Mouse (Mus musculus): ENCODE measurements around the gene Arhgef40. TPM values are rescaled to one million over a fixed set of nuclear protein-coding genes. Genes with fewer than 3 reads are reported as not detected.
A peak's percentile ranks its signal among the peaks of the same experiment; 100 is the strongest.

Arhgef40 gene
- 45.8 and 65.1 TPM in 2 replicates for polyA plus RNA-seq (2015; fragmentation: Nextera tagmentation; extraction: Ambion mirVana)

GRCm38 (mm10) chr14:51984247-51985231, at the start of gene Arhgef40:
Gene Arhgef40, plus strand, starts transcription at chr14:51984719.
- Histone ChIP-seq H3K9me3 (replicated peaks; ENCODE audit: control insufficient read depth, low read length) (no peaks in the 10 kb centered on the region), H3K27me3 (ENCODE audit: control insufficient read depth, insufficient read depth, low read length) (no peaks in the 10 kb centered on the region), H3K4me2 (ENCODE audit: low read depth, low read length) (peak within 1 kb of the TSS; percentile 90), H3K4me1 (ENCODE audit: control insufficient read depth, insufficient read depth, low read length) (peaks cover 21% of the 10 kb centered on the region), H3K4me3 (ENCODE audit: low read length) (peak within 1 kb of the TSS; percentile 88), H3K9ac (ENCODE audit: low read length) (peak within 1 kb of the TSS; percentile 94), H3K36me3 (ENCODE audit: control insufficient read depth, insufficient read depth) (peaks cover 16% of the 10 kb centered on the region), H3K27ac (ENCODE audit: low read length) (peak within 1 kb of the TSS; percentile 94)
- WGBS: under 1% methylated on average over 72 of the region's 74 CpGs
- peak; percentile 76 for ATAC-seq (replicated peaks; ENCODE audit: extremely low read depth, insufficient read depth, low FRiP score)

DNA sequence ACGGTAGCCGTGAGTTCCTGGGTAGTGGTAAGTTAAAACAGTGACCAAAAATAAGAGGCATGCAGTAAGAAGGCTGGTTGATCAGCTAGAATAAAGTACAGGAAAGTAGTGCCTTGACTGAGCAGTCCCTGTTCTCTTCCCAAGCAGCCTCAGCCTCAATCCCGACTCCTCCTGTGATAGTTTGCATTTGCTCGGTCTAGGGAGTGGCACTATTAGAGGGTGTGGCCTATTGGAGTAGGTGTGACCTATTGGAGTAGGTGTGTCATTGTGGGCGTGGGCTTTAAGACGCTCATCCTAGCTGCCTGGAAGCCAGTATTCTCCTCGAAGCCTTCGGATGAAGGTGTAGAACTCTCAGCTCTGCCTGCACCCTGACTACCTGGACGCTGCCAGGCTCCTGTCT, 45.5 kb upstream of the Arhgef40 start:
- WGBS: 86% methylated on average over 9 of the region's 9 CpGs
- ATAC-seq (replicated peaks; ENCODE audit: extremely low read depth, insufficient read depth, low FRiP score): no peak

GRCm38 (mm10) chr14:51940944-51941560, 43.5 kb upstream of the Arhgef40 start:
- ATAC-seq (replicated peaks; ENCODE audit: extremely low read depth, insufficient read depth, low FRiP score): no peak
- WGBS: 48% methylated on average over 8 of the region's 8 CpGs
- Histone ChIP-seq H3K27ac (ENCODE audit: low read length) (no peak overlapping the region), H3K9ac (ENCODE audit: low read length) (no peak overlapping the region), H3K27me3 (ENCODE audit: control insufficient read depth, insufficient read depth, low read length) (no peaks in the 10 kb centered on the region), H3K4me3 (ENCODE audit: low read length) (no peak overlapping the region), H3K36me3 (ENCODE audit: control insufficient read depth, insufficient read depth) (no peaks in the 10 kb centered on the region), H3K4me1 (ENCODE audit: control insufficient read depth, insufficient read depth, low read length) (peaks cover 4% of the 10 kb centered on the region; the same call in 1 of the 2 replicates), H3K9me3 (replicated peaks; ENCODE audit: control insufficient read depth, low read length) (0 out of 2 replicates have a peak, but pooled peaks cover 3% of the 10 kb centered on the region), H3K4me2 (ENCODE audit: low read depth, low read length) (no peak overlapping the region)

More for the DNA sequence above, 45.5 kb upstream of the Arhgef40 start:
- Histone ChIP-seq H3K4me2 (ENCODE audit: low read depth, low read length) (no peak overlapping the region), H3K27me3 (ENCODE audit: control insufficient read depth, insufficient read depth, low read length) (no peaks in the 10 kb centered on the region), H3K9ac (ENCODE audit: low read length) (no peak overlapping the region), H3K9me3 (replicated peaks; ENCODE audit: control insufficient read depth, low read length) (0 out of 2 replicates have a peak, but pooled peaks cover 3% of the 10 kb centered on the region), H3K27ac (ENCODE audit: low read length) (no peak overlapping the region), H3K36me3 (ENCODE audit: control insufficient read depth, insufficient read depth) (no peaks in the 10 kb centered on the region), H3K4me1 (ENCODE audit: control insufficient read depth, insufficient read depth, low read length) (peaks cover 4% of the 10 kb centered on the region; the same call in 1 of the 2 replicates), H3K4me3 (ENCODE audit: low read length) (no peak overlapping the region)

DNA sequence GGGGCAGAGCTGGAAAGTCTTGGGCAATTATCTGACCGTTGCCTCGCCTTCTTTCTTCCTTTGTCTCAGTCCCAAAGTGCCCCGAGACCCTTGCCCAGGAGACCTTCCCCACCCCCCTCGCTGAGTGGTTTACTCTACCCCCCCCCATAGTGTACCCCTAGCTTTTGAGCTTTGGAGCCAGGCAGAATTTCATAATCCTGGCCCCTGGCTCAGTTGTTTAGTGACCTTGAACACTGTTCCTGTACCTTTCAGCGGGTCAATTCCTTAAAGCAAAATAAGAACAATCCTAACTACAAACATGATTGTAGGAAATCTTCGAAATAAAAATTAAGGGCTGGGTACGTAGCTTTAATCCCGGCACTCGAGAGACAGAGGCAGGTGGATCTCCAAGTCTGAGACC, 42.9 kb upstream of the Arhgef40 start:
- no peaks in the 10 kb centered on the region for H3K36me3 ChIP-seq (ENCODE audit: control insufficient read depth, insufficient read depth)
- ATAC-seq (replicated peaks; ENCODE audit: extremely low read depth, insufficient read depth, low FRiP score): no peak
- no peak overlapping the region for H3K4me3 ChIP-seq (ENCODE audit: low read length)
- peaks cover 4% of the 10 kb centered on the region; the same call in 1 of the 2 replicates for H3K4me1 ChIP-seq (ENCODE audit: control insufficient read depth, insufficient read depth, low read length)
- no peak overlapping the region for H3K27ac ChIP-seq (ENCODE audit: low read length)
- no peak overlapping the region for H3K9ac ChIP-seq (ENCODE audit: low read length)
- H3K27me3 ChIP-seq (ENCODE audit: control insufficient read depth, insufficient read depth, low read length): no peaks in the 10 kb centered on the region
- H3K4me2 ChIP-seq (ENCODE audit: low read depth, low read length): no peak overlapping the region
- H3K9me3 ChIP-seq (replicated peaks; ENCODE audit: control insufficient read depth, low read length): 0 out of 2 replicates have a peak, but pooled peaks cover 3% of the 10 kb centered on the region
- WGBS: 69% methylated on average over 9 of the region's 9 CpGs

DNA sequence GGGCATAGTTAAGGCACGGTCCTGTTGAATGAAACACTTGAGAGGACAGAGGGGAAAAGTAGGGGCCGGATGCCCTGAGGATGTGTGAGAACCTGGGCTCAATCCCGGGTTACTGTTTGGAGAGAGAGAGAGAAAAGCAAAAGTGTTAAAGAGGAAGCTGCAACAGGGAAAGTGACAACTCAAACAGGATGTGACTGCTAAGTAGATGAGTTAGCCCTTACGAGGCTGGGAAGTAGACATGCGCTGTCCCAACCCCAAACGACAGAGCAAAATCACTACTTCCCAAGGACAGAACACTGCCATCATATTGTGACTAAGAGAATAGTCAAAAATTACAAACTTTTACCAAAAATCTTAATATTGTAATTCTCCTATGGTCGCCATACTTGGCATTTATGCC, 42.3 kb upstream of the Arhgef40 start:
- H3K4me3 ChIP-seq (ENCODE audit: low read length): no peak overlapping the region
- ATAC-seq (replicated peaks; ENCODE audit: extremely low read depth, insufficient read depth, low FRiP score): no peak
- peaks cover 4% of the 10 kb centered on the region; the same call in 1 of the 2 replicates for H3K4me1 ChIP-seq (ENCODE audit: control insufficient read depth, insufficient read depth, low read length)
- no peaks in the 10 kb centered on the region for H3K36me3 ChIP-seq (ENCODE audit: control insufficient read depth, insufficient read depth)
- 49% methylated on average over 7 of the region's 7 CpGs for WGBS
- no peak overlapping the region for H3K9ac ChIP-seq (ENCODE audit: low read length)
- no peak overlapping the region for H3K27ac ChIP-seq (ENCODE audit: low read length)
- no peak overlapping the region for H3K4me2 ChIP-seq (ENCODE audit: low read depth, low read length)
- H3K9me3 ChIP-seq (replicated peaks; ENCODE audit: control insufficient read depth, low read length): 0 out of 2 replicates have a peak, but pooled peaks cover 3% of the 10 kb centered on the region
- no peaks in the 10 kb centered on the region for H3K27me3 ChIP-seq (ENCODE audit: control insufficient read depth, insufficient read depth, low read length)

- Histone ChIP-seq H3K27ac (ENCODE audit: low read length) (no peak overlapping the region), H3K9me3 (replicated peaks; ENCODE audit: control insufficient read depth, low read length) (0 out of 2 replicates have a peak, but pooled peaks cover 3% of the 10 kb centered on the region), H3K27me3 (ENCODE audit: control insufficient read depth, insufficient read depth, low read length) (no peaks in the 10 kb centered on the region), H3K9ac (ENCODE audit: low read length) (no peak overlapping the region), H3K4me3 (ENCODE audit: low read length) (no peak overlapping the region), H3K4me2 (ENCODE audit: low read depth, low read length) (no peak overlapping the region), H3K36me3 (ENCODE audit: control insufficient read depth, insufficient read depth) (no peaks in the 10 kb centered on the region), H3K4me1 (ENCODE audit: control insufficient read depth, insufficient read depth, low read length) (peaks cover 4% of the 10 kb centered on the region; the same call in 1 of the 2 replicates)
- 65% methylated on average over 6 of the region's 6 CpGs for WGBS
- no peak for ATAC-seq (replicated peaks; ENCODE audit: extremely low read depth, insufficient read depth, low FRiP score)
Observed at GRCm38 (mm10) chr14:51943336-51943735, 41.2 kb upstream of the Arhgef40 start.

DNA sequence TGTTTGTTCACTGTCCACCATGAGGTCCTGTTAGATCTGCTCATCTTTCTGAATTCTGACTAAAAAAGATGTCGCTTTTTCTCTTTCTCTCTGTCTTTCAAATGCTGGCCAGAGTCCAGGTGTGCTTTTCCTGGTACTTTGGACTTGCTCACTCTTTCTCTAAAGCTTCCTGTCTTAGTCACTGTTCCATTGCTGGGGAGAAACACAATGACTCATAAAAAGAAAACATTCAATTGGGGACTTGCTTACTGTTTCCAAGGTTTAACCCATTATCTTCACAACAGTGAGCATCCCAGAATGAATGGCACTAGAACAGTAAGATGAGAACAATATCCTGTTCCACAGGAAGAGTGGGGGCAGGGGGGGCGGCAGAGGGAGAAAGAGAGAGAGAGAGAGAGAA, 24.2 kb upstream of the Arhgef40 start:
- H3K9ac ChIP-seq (ENCODE audit: low read length): no peak overlapping the region
- ATAC-seq (replicated peaks; ENCODE audit: extremely low read depth, insufficient read depth, low FRiP score): no peak
- no peak overlapping the region for H3K4me2 ChIP-seq (ENCODE audit: low read depth, low read length)
- H3K4me3 ChIP-seq (ENCODE audit: low read length): no peak overlapping the region
- peaks cover 7% of the 10 kb centered on the region; the same call in 1 of the 2 replicates for H3K9me3 ChIP-seq (replicated peaks; ENCODE audit: control insufficient read depth, low read length)
- H3K27ac ChIP-seq (ENCODE audit: low read length): no peak overlapping the region
- 0 out of 2 replicates have a peak, but pooled peaks cover 2% of the 10 kb centered on the region for H3K4me1 ChIP-seq (ENCODE audit: control insufficient read depth, insufficient read depth, low read length)
- H3K27me3 ChIP-seq (ENCODE audit: control insufficient read depth, insufficient read depth, low read length): no peaks in the 10 kb centered on the region
- WGBS: 78% methylated on average over 2 of the region's 2 CpGs
- H3K36me3 ChIP-seq (ENCODE audit: control insufficient read depth, insufficient read depth): no peaks in the 10 kb centered on the region

DNA sequence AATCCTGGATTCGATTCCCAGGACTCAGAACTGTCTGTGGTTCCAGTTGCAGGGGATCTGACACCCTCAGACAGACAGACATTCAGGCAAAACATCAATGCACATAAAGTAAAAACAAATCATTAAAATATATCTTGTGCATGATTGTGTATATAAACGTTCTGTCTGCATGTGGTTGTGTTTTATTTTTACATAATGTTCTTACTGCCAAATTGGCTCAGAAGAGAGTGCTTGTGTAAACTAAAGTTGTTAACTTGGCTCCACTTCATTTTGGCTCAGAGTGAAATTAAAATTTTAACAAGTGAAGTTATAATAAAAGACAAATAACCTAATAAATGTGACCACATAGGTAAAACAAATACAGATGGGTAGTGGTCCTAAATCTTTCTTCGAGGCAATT, 17.1 kb upstream of the Arhgef40 start:
- H3K27me3 ChIP-seq (ENCODE audit: control insufficient read depth, insufficient read depth, low read length): no peaks in the 10 kb centered on the region
- no peaks in the 10 kb centered on the region for H3K4me1 ChIP-seq (ENCODE audit: control insufficient read depth, insufficient read depth, low read length)
- no peak overlapping the region for H3K4me3 ChIP-seq (ENCODE audit: low read length)
- H3K36me3 ChIP-seq (ENCODE audit: control insufficient read depth, insufficient read depth): no peaks in the 10 kb centered on the region
- WGBS: 68% methylated on average over 3 of the region's 3 CpGs
- no peak for ATAC-seq (replicated peaks; ENCODE audit: extremely low read depth, insufficient read depth, low FRiP score)
- no peak overlapping the region for H3K4me2 ChIP-seq (ENCODE audit: low read depth, low read length)
- no peak overlapping the region for H3K9ac ChIP-seq (ENCODE audit: low read length)
- H3K9me3 ChIP-seq (replicated peaks; ENCODE audit: control insufficient read depth, low read length): no peaks in the 10 kb centered on the region
- H3K27ac ChIP-seq (ENCODE audit: low read length): no peak overlapping the region

Measured in heart, embryonic 16.5 days (tissue).